Mouse (Mus musculus): Measurements from ENCODE around the gene Slc6a17. TPM values are rescaled to one million over a fixed set of nuclear protein-coding genes. Genes with fewer than 3 reads are reported as not detected.

Gene Slc6a17
- polyA plus RNA-seq, 1 experiment from 2014 or later: 1.4 TPM

Other genes with a start within 250 kb of the Slc6a17 start
- gene Lamtor5, start 239.2 kb downstream of the Slc6a17 start, polyA plus RNA-seq (2016; fragmentation: Nextera tagmentation; extraction: Ambion mirVana): 193 and 202 TPM in 2 replicates
- 1.5 and 2.3 TPM in 2 replicates for gene Slc16a4, start 226.8 kb downstream of the Slc6a17 start, polyA plus RNA-seq (2016; fragmentation: Nextera tagmentation; extraction: Ambion mirVana)
- gene Rbm15, start 184.3 kb downstream of the Slc6a17 start, polyA plus RNA-seq (2016; fragmentation: Nextera tagmentation; extraction: Ambion mirVana): 17.8 and 18.2 TPM in 2 replicates
- 0.10 TPM in 1 of 2 replicates, not detected in the other for gene Kcnc4, start 58.5 kb downstream of the Slc6a17 start, polyA plus RNA-seq (2016; fragmentation: Nextera tagmentation; extraction: Ambion mirVana)
- 0.12 TPM in 1 of 2 replicates, not detected in the other for gene Ubl4b, start 37.1 kb upstream of the Slc6a17 start, polyA plus RNA-seq (2016; fragmentation: Nextera tagmentation; extraction: Ambion mirVana)
- 4.9 and 6.7 TPM in 2 replicates for gene Alx3, start 77.0 kb upstream of the Slc6a17 start, polyA plus RNA-seq (2016; fragmentation: Nextera tagmentation; extraction: Ambion mirVana)
- not detected in 2 replicates for gene Gm10961, start 113.3 kb upstream of the Slc6a17 start, polyA plus RNA-seq (2016; fragmentation: Nextera tagmentation; extraction: Ambion mirVana)
- 70.0 and 83.8 TPM in 2 replicates for gene Strip1, start 113.7 kb upstream of the Slc6a17 start, polyA plus RNA-seq (2016; fragmentation: Nextera tagmentation; extraction: Ambion mirVana)
- 92.4 and 99.8 TPM in 2 replicates for gene Ahcyl1, start 178.5 kb upstream of the Slc6a17 start, polyA plus RNA-seq (2016; fragmentation: Nextera tagmentation; extraction: Ambion mirVana)
- 6.5 and 7.7 TPM in 2 replicates for gene Csf1, start 242.5 kb upstream of the Slc6a17 start, polyA plus RNA-seq (2016; fragmentation: Nextera tagmentation; extraction: Ambion mirVana)